Mouse (Mus musculus) stomach, embryonic 15.5 days (tissue): ENCODE data around the gene Nabp2. TPM values are rescaled to one million over a fixed set of nuclear protein-coding genes. Genes with fewer than 3 reads are reported as not detected.

Experiments used
- ATAC-seq: fragments of 200-750 bp; cut with Nextera tagmentation; 2 replicates; pipeline ENCODE4 v1.8.0; 2017; ENCODE audit warnings: low read depth, moderate number of reproducible peaks, moderate TSS enrichment; ENCODE audit not compliant: insufficient read depth, low FRiP score
- H3K27ac ChIP-seq: fragments of 300-500 bp; sonication (generic); 2 replicates; pipeline ENCODE4 v1.5.1; 2015; ENCODE audit warnings: mild to moderate bottlenecking, inconsistent platforms
- H3K27me3 ChIP-seq: fragments of 300-500 bp; sonication (generic); replicated peaks from 2 replicates; pipeline ENCODE4 v1.6.1; 2015; ENCODE audit warnings: inconsistent platforms
- H3K36me3 ChIP-seq: fragments of 300-500 bp; sonication (generic); 2 replicates; pipeline ENCODE4 v1.6.1; 2015; ENCODE audit warnings: inconsistent platforms
- H3K4me1 ChIP-seq: fragments of 300-500 bp; sonication (generic); 2 replicates; pipeline ENCODE4 v1.6.1; 2015; ENCODE audit warnings: inconsistent platforms
- H3K4me2 ChIP-seq: fragments of 300-500 bp; sonication (generic); 2 replicates; pipeline ENCODE4 v1.6.1; 2015; ENCODE audit warnings: mild to moderate bottlenecking, inconsistent platforms
- H3K4me3 ChIP-seq: fragments of 300-500 bp; sonication (generic); replicated peaks from 2 replicates; pipeline ENCODE4 v1.5.1; 2015; ENCODE audit warnings: inconsistent platforms
- H3K9ac ChIP-seq: fragments of 300-500 bp; sonication (generic); 2 replicates; pipeline ENCODE4 v1.6.1; 2015; ENCODE audit warnings: inconsistent platforms
- H3K9me3 ChIP-seq: fragments of 300-500 bp; sonication (generic); 2 replicates; pipeline ENCODE4 v1.6.1; 2016; ENCODE audit warnings: inconsistent platforms
- WGBS: fragments of 180-500 bp; shearing (Covaris S2); methylation state at CpG from one replicate; pipeline ENCODE4 v1.1.7; 2015; 5-methylcytosine and 5-hydroxymethylcytosine counted together
- polyA plus RNA-seq: library from polyadenylated mRNA; unstranded; fragments of >200 nt; fragmentation: Nextera tagmentation; extraction: Ambion mirVana; gene quantifications from 2 replicates; pipeline ENCODE4 v1.2.1, GENCODE M21; 2015

Gene Nabp2
- polyA plus RNA-seq, 1 experiment from 2014 or later = 66.3 TPM

DNA sequence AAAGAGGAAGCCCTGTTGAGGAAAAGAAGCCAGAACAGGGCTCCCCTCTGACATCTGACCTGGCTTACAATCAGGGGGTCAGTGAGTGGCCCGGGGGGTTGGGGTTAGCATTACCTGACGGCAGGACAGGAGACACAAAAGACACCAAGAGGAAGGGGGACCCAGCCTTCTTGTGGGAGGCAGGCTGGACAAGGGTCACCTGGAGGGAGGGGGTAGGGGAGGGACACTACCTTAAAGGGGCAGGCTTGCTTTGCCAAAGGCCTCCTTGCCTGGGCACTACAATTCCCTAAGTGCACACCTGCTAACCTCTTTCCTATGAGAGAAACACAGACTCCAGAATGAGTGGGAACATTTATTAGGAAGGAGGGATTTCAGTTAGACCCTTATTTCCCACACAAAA is 10.2 kb downstream of the Nabp2 start, which contains the start of gene Slc39a5:
Gene Slc39a5, minus strand, starts transcription at position 174 of the 400 bp plus-strand sequence.
- Histone ChIP-seq H3K27me3 (no peaks in the 10 kb centered on the region), H3K9ac (no peak within 1 kb of the TSS; the same call in 1 of the 2 replicates), H3K27ac (peak within 1 kb of the TSS; percentile 26; the same call in 1 of the 2 replicates), H3K36me3 (0 out of 2 replicates have a peak, but pooled peaks cover 3% of the 10 kb centered on the region), H3K4me3 (peak within 1 kb of the TSS; percentile 20), H3K4me2 (peak within 1 kb of the TSS; percentile 25), H3K4me1 (0 out of 2 replicates have a peak, but pooled peaks cover 4% of the 10 kb centered on the region), H3K9me3 (no peaks in the 10 kb centered on the region)
- WGBS = 9% methylated on average over 2 of the region's 2 CpGs
- ATAC-seq = no peak

DNA sequence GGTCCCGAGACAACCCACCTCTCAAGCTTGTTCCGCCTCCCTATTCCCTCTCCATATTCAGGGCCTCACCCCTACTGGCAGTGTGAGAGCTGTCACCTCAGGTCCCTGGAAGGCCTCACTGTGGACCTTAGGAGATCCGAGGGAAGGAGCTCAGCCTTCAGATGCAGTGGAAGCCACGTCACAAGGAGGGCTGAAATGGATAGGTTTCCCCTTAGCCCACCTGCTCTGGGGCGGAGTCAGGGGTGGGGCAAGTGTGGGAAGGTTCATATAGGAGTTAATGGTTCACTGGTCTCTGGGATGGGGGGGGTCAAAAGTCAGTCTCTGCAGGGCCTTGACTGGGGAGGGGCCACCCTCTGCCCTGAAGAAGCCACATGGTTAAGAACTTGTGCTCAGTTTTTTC is 11.0 kb downstream of the Nabp2 start:
- ATAC-seq = peak; percentile 54; the same call in 1 of the 2 replicates
- no peak overlapping the region for H3K27ac ChIP-seq
- no peaks in the 10 kb centered on the region for H3K36me3 ChIP-seq
- H3K4me3 ChIP-seq = peak overlapping the region; percentile 20
- WGBS = 23% methylated on average over 5 of the region's 5 CpGs
- H3K27me3 ChIP-seq = no peaks in the 10 kb centered on the region
- 0 out of 2 replicates have a peak, but pooled peaks cover 4% of the 10 kb centered on the region for H3K4me1 ChIP-seq
- no peaks in the 10 kb centered on the region for H3K9me3 ChIP-seq
- H3K9ac ChIP-seq = no peak overlapping the region; the same call in 1 of the 2 replicates
- H3K4me2 ChIP-seq = peak overlapping the region; percentile 25

DNA sequence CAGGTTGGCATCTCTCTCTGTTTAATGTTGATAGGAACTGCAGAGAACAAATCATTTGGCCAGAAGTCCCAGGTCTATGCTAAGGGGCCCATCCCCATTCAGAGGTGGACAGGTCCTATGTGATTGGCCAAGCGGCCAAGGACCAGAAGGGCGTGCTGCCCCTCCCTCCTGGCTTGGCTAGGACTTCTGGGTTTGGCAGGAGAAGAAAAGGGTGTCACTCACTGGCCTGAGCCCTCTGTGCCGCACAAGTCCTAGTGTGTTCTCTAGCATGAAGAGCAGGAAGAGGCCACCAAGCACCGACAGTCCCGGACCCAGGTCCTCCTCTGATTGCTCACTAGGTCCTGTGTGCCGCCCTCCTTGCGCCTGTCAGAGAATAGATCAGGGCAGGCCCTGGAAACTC is 13.8 kb downstream of the Nabp2 start:
- Histone ChIP-seq H3K27ac (0 out of 2 replicates have a peak overlapping the region, but pooled peaks have one; percentile 59), H3K4me1 (0 out of 2 replicates have a peak, but pooled peaks cover 4% of the 10 kb centered on the region), H3K27me3 (no peaks in the 10 kb centered on the region), H3K9me3 (no peaks in the 10 kb centered on the region), H3K9ac (no peak overlapping the region), H3K4me3 (no peak overlapping the region), H3K4me2 (no peak overlapping the region), H3K36me3 (0 out of 2 replicates have a peak, but pooled peaks cover 13% of the 10 kb centered on the region)
- WGBS = 63% methylated on average over 7 of the region's 7 CpGs
- peak; percentile 69 for ATAC-seq

DNA sequence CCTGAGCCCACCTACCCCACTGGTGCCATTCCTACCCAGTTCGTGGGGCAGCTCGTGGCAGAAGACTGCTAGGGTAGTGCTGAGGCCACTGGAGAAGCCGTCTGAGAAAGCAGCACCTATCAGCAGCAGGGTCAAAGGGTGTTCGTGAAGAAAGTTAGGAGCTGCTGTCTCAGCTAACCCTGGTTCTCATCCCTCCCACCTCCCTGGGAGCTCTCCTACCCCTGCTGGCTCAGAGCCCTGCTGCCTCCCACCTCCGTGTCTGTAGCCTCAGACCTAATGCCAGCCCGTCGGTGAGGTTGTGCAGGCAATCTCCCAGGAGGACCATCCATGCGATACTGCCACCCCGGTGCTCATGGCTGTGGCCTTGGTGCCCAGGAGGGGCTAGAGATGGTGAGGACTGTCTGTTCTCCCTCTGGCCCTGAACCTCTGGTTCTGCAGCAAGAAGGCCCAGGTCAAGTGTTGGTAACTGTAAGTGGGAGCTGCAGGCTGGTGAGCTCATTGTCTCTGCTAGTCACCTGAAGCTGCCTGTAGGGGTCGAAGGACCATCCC is 14.5 kb downstream of the Nabp2 start:
- peaks cover 18% of the 10 kb centered on the region for H3K36me3 ChIP-seq
- 0 out of 2 replicates have a peak, but pooled peaks cover 4% of the 10 kb centered on the region for H3K4me1 ChIP-seq
- H3K27ac ChIP-seq = no peak overlapping the region
- H3K9me3 ChIP-seq = no peaks in the 10 kb centered on the region
- no peak overlapping the region for H3K9ac ChIP-seq
- no peak overlapping the region for H3K4me2 ChIP-seq
- no peak for ATAC-seq
- no peak overlapping the region for H3K4me3 ChIP-seq
- WGBS = 59% methylated on average over 10 of the region's 10 CpGs
- no peaks in the 10 kb centered on the region for H3K27me3 ChIP-seq

DNA sequence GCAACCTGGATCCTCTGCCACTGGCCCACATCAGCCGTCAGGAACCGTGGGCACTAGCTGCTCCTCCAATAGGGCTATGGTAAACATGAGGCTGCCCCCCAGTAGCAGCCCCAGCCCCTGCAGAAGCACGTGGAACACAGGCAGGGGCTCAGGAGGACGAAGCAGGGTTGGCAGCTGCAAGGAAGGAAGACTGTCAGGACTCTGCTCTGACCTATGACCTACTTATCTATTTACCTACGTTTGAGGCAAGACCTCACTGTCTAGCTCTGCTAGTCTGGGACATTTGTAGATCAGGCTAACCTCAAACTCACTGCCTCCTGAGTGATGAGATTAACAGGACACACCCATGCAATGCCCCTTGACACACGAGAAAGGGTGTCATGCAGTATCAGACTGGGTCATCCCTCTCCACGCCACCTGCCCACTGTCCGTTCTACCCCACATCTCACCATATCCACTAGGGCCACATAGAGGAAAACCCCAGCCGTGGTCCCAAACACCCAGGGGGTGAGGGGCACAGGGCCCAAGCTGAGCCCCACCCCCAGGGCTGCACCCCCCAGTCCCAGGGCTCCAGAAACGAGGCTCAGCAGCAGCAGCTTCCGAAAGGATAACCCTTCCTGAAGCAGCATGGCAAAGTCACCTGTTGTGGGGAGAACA is 15.1 kb downstream of the Nabp2 start:
- Histone ChIP-seq H3K9ac (no peak overlapping the region), H3K9me3 (no peaks in the 10 kb centered on the region), H3K27me3 (no peaks in the 10 kb centered on the region), H3K4me1 (0 out of 2 replicates have a peak, but pooled peaks cover 4% of the 10 kb centered on the region), H3K4me2 (no peak overlapping the region), H3K27ac (no peak overlapping the region), H3K36me3 (peaks cover 25% of the 10 kb centered on the region), H3K4me3 (no peak overlapping the region)
- 50% methylated on average over 11 of the region's 11 CpGs for WGBS
- no peak for ATAC-seq

DNA sequence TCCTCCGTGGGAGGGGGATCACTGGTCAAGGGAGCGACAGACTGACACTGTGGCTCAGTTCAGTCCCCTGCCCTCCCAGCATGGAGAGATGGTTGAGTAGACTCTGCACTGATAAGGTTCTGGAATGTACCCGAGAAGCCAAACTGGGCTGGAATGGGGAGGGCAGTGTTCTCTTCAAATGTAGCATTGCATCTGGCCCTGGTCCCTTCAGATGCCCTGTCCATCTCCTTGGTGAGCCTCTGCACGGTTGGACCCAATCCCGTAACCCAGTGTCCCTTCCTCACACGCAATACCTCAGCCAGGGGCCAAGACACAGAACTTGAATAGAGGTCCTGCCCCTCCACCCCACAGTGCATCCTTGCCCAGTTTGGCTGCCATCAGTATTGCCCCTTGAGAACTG is 19.4 kb downstream of the Nabp2 start:
- ATAC-seq = no peak
- Histone ChIP-seq H3K4me1 (no peaks in the 10 kb centered on the region), H3K27me3 (no peaks in the 10 kb centered on the region), H3K9me3 (no peaks in the 10 kb centered on the region), H3K36me3 (peaks cover 66% of the 10 kb centered on the region), H3K9ac (no peak overlapping the region), H3K27ac (no peak overlapping the region), H3K4me2 (no peak overlapping the region), H3K4me3 (no peak overlapping the region)
- WGBS = 72% methylated on average over 6 of the region's 6 CpGs

DNA sequence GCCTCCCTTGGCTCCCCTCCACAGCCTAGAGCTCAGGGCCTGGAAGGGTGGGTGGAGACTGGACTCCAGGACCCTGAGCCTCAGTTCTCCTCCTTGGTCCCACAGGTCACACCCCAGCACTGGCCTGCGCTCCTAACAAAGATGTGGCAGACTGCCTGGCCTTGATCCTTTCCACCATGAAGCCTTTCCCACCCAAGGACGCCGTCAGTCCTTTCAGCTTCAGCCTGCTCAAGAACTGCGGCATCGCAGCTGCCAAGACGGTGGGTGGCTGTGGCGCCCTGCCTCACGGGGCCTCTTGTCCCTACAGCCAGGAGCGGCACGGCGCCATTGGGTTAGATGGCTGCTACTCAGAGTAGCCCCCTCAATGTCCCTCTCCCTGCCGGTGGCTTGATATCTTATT is 20.9 kb downstream of the Nabp2 start:
- no peaks in the 10 kb centered on the region for H3K4me1 ChIP-seq
- no peaks in the 10 kb centered on the region for H3K9me3 ChIP-seq
- no peaks in the 10 kb centered on the region for H3K27me3 ChIP-seq
- peaks cover 77% of the 10 kb centered on the region for H3K36me3 ChIP-seq
- 87% methylated on average over 12 of the region's 12 CpGs for WGBS
- no peak overlapping the region for H3K9ac ChIP-seq
- ATAC-seq = no peak
- H3K4me2 ChIP-seq = no peak overlapping the region
- peak overlapping the region; percentile 28; the same call in 1 of the 2 replicates for H3K27ac ChIP-seq
- no peak overlapping the region for H3K4me3 ChIP-seq

DNA sequence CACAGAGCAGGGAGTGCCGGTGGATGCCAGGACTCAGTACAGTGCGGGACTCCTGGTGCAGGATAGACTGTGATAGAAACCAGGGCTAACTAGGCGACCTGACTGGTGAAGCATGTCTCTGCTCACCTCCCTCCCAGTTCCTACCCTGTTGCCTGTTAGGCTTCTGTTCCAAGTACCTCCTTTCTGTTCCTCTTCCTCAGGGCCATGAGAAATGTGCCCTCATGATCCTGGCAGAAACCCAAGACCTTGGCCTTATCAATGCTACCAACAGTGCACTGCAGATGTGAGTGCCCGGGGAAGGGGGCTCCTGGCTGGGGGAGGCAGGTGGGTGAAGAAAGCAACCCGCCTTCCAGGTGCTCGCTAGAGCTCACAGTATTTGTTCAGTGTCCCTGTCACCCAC is 21.7 kb downstream of the Nabp2 start:
- no peak overlapping the region for H3K27ac ChIP-seq
- no peak overlapping the region for H3K9ac ChIP-seq
- peak; percentile 24; the same call in 1 of the 2 replicates for ATAC-seq
- no peaks in the 10 kb centered on the region for H3K27me3 ChIP-seq
- H3K9me3 ChIP-seq = no peaks in the 10 kb centered on the region
- H3K4me1 ChIP-seq = no peaks in the 10 kb centered on the region
- H3K4me2 ChIP-seq = no peak overlapping the region
- H3K36me3 ChIP-seq = peaks cover 84% of the 10 kb centered on the region
- 84% methylated on average over 6 of the region's 6 CpGs for WGBS
- H3K4me3 ChIP-seq = no peak overlapping the region

DNA sequence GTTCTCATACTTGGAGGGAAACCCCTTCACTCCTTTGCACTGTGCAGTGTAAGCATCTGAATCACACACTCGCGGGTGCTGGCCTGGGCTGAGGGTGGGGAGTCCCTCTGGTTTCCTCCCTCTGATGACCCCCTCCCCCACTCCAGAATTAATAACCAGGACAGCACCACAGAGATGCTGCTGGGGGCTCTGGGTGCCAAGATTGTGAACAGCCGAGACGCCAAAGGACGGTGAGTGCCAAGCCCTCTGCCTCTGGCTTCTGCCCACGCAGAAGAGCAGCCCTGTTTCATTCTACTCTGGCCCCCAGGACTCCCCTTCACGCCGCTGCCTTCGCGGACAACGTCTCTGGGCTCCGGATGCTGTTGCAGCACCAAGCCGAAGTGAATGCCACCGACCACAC is 22.4 kb downstream of the Nabp2 start:
- WGBS = 92% methylated on average over 14 of the region's 14 CpGs
- H3K4me3 ChIP-seq = no peak overlapping the region
- no peaks in the 10 kb centered on the region for H3K4me1 ChIP-seq
- H3K36me3 ChIP-seq = peaks cover 82% of the 10 kb centered on the region
- no peak overlapping the region for H3K4me2 ChIP-seq
- no peaks in the 10 kb centered on the region for H3K9me3 ChIP-seq
- ATAC-seq = no peak
- no peak overlapping the region for H3K27ac ChIP-seq
- H3K9ac ChIP-seq = no peak overlapping the region
- H3K27me3 ChIP-seq = no peaks in the 10 kb centered on the region

DNA sequence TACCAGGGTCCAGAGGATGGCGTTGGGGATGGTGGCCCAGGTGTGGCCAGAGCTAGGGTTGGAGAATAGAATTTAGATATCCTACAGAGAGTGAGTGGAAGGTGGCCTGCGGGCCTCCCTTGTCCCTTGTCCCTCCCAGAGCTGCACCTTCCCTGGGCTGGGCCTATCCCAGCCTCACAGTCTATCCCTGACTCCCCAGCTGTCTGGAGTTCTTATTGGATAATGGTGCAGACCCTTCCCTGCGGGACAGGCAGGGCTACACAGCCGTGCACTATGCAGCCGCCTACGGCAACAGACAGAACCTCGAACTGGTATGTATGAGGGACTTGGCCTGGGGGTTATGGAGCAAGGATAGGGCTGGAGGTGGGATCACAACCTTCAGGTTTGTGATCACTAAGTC is 25.4 kb downstream of the Nabp2 start:
- H3K36me3 ChIP-seq = peaks cover 80% of the 10 kb centered on the region
- H3K4me1 ChIP-seq = no peaks in the 10 kb centered on the region
- no peaks in the 10 kb centered on the region for H3K27me3 ChIP-seq
- WGBS = 91% methylated on average over 7 of the region's 7 CpGs
- no peak overlapping the region for H3K27ac ChIP-seq
- no peak overlapping the region for H3K9ac ChIP-seq
- no peaks in the 10 kb centered on the region for H3K9me3 ChIP-seq
- no peak overlapping the region for H3K4me2 ChIP-seq
- H3K4me3 ChIP-seq = no peak overlapping the region
- ATAC-seq = no peak

DNA sequence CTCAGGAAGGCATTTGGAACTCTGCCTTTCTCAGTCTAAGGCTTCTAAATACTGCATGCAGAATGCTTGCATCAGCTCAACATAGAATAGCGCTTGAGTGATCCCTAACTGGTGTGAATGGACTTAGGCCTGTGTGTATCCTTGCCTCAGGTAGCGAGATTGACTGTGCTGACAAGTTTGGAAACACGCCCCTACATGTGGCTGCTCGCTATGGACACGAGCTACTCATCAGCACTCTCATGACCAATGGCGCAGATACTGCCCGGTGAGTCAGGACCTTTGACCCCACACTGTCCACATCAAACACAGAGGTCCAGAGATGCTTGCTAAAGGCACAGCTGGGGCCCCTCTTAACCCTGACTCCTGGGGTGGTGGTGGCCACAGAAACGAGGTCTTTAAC is 28.8 kb downstream of the Nabp2 start:
- no peak for ATAC-seq
- Histone ChIP-seq H3K27ac (no peak overlapping the region), H3K36me3 (peaks cover 63% of the 10 kb centered on the region)

DNA sequence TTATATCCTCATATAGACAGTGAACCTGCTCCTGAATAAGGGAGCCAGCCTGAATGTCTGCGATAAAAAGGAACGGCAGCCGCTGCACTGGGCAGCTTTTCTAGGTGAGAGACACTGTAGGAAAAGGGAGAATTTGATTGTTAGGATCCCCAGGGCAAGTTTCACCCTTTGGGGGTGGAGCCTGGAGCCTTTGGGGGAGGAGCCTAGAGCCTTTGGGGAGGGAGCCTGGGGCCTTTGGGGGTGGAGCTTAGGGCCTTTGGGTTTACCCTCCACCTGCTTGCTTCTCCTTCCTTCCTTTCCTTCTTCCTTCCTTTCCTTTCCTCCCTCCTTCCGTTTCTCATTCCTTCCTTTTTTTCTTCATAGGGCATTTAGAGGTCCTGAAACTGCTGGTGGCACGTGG is 30.7 kb downstream of the Nabp2 start:
- Histone ChIP-seq H3K9me3 (no peaks in the 10 kb centered on the region), H3K4me3 (no peak overlapping the region), H3K4me2 (no peak overlapping the region), H3K36me3 (peaks cover 48% of the 10 kb centered on the region), H3K27me3 (no peaks in the 10 kb centered on the region), H3K27ac (no peak overlapping the region), H3K4me1 (peaks cover 19% of the 10 kb centered on the region), H3K9ac (no peak overlapping the region)
- ATAC-seq = no peak
- 87% methylated on average over 5 of the region's 5 CpGs for WGBS

More for the DNA sequence above, 28.8 kb downstream of the Nabp2 start:
- Histone ChIP-seq H3K9ac (no peak overlapping the region), H3K27me3 (no peaks in the 10 kb centered on the region), H3K9me3 (no peaks in the 10 kb centered on the region), H3K4me3 (no peak overlapping the region), H3K4me2 (no peak overlapping the region), H3K4me1 (peaks cover 14% of the 10 kb centered on the region)
- 83% methylated on average over 8 of the region's 8 CpGs for WGBS
